Mouse (Mus musculus) midbrain, embryonic 14.5 days (tissue): ENCODE results near the gene Hrct1. TPM values are rescaled to one million over a fixed set of nuclear protein-coding genes. Genes with fewer than 3 reads are reported as not detected.
A peak's percentile ranks its signal among the peaks of the same experiment; 100 is the strongest.

ENCODE experiments used
- ATAC-seq: fragments of 200-750 bp; cut with Nextera tagmentation; 2 replicates; pipeline ENCODE4 v1.8.0; 2017; ENCODE audit warnings: moderate number of reproducible peaks, moderate library complexity; ENCODE audit not compliant: low FRiP score, low TSS enrichment
- DNase-seq: peaks from one replicate; pipeline ENCODE4 v3.0.0-alpha.2; 2015
- H3K27ac ChIP-seq: fragments of 300-500 bp; sonication (generic); replicated peaks from 2 replicates; pipeline ENCODE4 v1.5.1; 2014; ENCODE audit warnings: mild to moderate bottlenecking, low read depth, low read length, moderate library complexity
- H3K27me3 ChIP-seq: fragments of 300-500 bp; sonication (generic); 2 replicates; pipeline ENCODE4 v1.6.1; 2014; ENCODE audit warnings: low read length, control low read depth, mixed read lengths; ENCODE audit not compliant: control insufficient read depth, insufficient read depth
- H3K36me3 ChIP-seq: fragments of 300-500 bp; sonication (generic); 2 replicates; pipeline ENCODE4 v1.6.1; 2014; ENCODE audit warnings: low read length, control low read depth; ENCODE audit not compliant: control insufficient read depth, insufficient read depth
- H3K4me1 ChIP-seq: fragments of 300-500 bp; sonication (generic); 2 replicates; pipeline ENCODE4 v1.6.1; 2014; ENCODE audit warnings: mild to moderate bottlenecking, antibody characterized with exemption, low read length, control low read depth; ENCODE audit not compliant: control insufficient read depth, insufficient read depth
- H3K4me2 ChIP-seq: fragments of 300-500 bp; sonication (generic); 2 replicates; pipeline ENCODE4 v1.6.1; 2014; ENCODE audit warnings: mild to moderate bottlenecking, low read length, moderate library complexity
- H3K4me3 ChIP-seq: fragments of 300-500 bp; sonication (generic); replicated peaks from 2 replicates; pipeline ENCODE4 v1.5.1; 2014; ENCODE audit warnings: low read depth, low read length
- H3K9ac ChIP-seq: fragments of 300-500 bp; sonication (generic); replicated peaks from 2 replicates; pipeline ENCODE4 v1.6.1; 2014; ENCODE audit warnings: mild to moderate bottlenecking, low read length, moderate library complexity
- H3K9me3 ChIP-seq: fragments of 300-500 bp; sonication (generic); 2 replicates; pipeline ENCODE4 v1.6.1; 2016; ENCODE audit warnings: low read length, control low read depth, mixed read lengths; ENCODE audit not compliant: control insufficient read depth
- WGBS: fragments of 180-500 bp; shearing (Covaris S2); extraction: QIAGEN DNeasy Blood & Tissue Kit; methylation state at CpG from one replicate; pipeline ENCODE4 v1.1.7; 2014; 5-methylcytosine and 5-hydroxymethylcytosine counted together
- polyA plus RNA-seq: library from polyadenylated mRNA; unstranded; fragments of >200 nt; fragmentation: Nextera tagmentation; extraction: Ambion mirVana; gene quantifications from 2 replicates; pipeline ENCODE4 v1.2.1, GENCODE M21; 2014

Gene Hrct1
- polyA plus RNA-seq, 1 experiment from 2014 or later = 0.20 TPM

GRCm38 (mm10) chr4:43733186-43733585, 6.2 kb downstream of the Hrct1 start:
- Histone ChIP-seq H3K4me1 (no peaks in the 10 kb centered on the region), H3K36me3 (no peaks in the 10 kb centered on the region), H3K4me3 (no peak overlapping the region), H3K9me3 (no peaks in the 10 kb centered on the region), H3K27ac (no peak overlapping the region), H3K9ac (no peak overlapping the region), H3K27me3 (no peaks in the 10 kb centered on the region), H3K4me2 (no peak overlapping the region)
- DNase-seq (no peak), ATAC-seq (no peak)
- WGBS = 86% methylated on average over 5 of the region's 5 CpGs

- WGBS = 72% methylated on average over 6 of the region's 6 CpGs
- H3K4me2 ChIP-seq = no peak overlapping the region
- no peaks in the 10 kb centered on the region for H3K4me1 ChIP-seq
- H3K4me3 ChIP-seq = no peak overlapping the region
- no peaks in the 10 kb centered on the region for H3K27me3 ChIP-seq
- H3K9me3 ChIP-seq = no peaks in the 10 kb centered on the region
- H3K27ac ChIP-seq = no peak overlapping the region
- no peaks in the 10 kb centered on the region for H3K36me3 ChIP-seq
- H3K9ac ChIP-seq = no peak overlapping the region
- no peak for DNase-seq
- ATAC-seq = no peak
Observed at GRCm38 (mm10) chr4:43737144-43737543, 10.2 kb downstream of the Hrct1 start.

- DNase-seq = no peak
- Histone ChIP-seq H3K4me3 (no peak overlapping the region), H3K27me3 (no peaks in the 10 kb centered on the region), H3K9me3 (no peaks in the 10 kb centered on the region), H3K27ac (no peak overlapping the region), H3K36me3 (no peaks in the 10 kb centered on the region), H3K9ac (no peak overlapping the region), H3K4me2 (no peak overlapping the region), H3K4me1 (no peaks in the 10 kb centered on the region)
- 74% methylated on average over 8 of the region's 8 CpGs for WGBS
- ATAC-seq = no peak
Observed at GRCm38 (mm10) chr4:43738989-43739674, 12.1 kb downstream of the Hrct1 start.

GRCm38 (mm10) chr4:43741526-43741925, 14.5 kb downstream of the Hrct1 start:
- Histone ChIP-seq H3K27me3 (no peaks in the 10 kb centered on the region), H3K4me1 (no peaks in the 10 kb centered on the region), H3K9me3 (no peaks in the 10 kb centered on the region), H3K9ac (no peak overlapping the region), H3K4me3 (no peak overlapping the region), H3K4me2 (no peak overlapping the region), H3K36me3 (no peaks in the 10 kb centered on the region), H3K27ac (no peak overlapping the region)
- ATAC-seq = no peak
- 76% methylated on average over 5 of the region's 5 CpGs for WGBS
- DNase-seq = no peak

- DNase-seq = no peak
- Histone ChIP-seq H3K27me3 (no peaks in the 10 kb centered on the region), H3K27ac (no peak overlapping the region), H3K4me1 (no peaks in the 10 kb centered on the region), H3K4me2 (no peak overlapping the region), H3K9me3 (no peaks in the 10 kb centered on the region), H3K36me3 (no peaks in the 10 kb centered on the region), H3K9ac (no peak overlapping the region), H3K4me3 (no peak overlapping the region)
- ATAC-seq = no peak
- 37% methylated on average over 4 of the region's 4 CpGs for WGBS
Observed at GRCm38 (mm10) chr4:43742637-43743036, 15.6 kb downstream of the Hrct1 start.

- no peak for ATAC-seq
Observed at GRCm38 (mm10) chr4:43743099-43743498, 16.1 kb downstream of the Hrct1 start.

GRCm38 (mm10) chr4:43745187-43745586, 18.2 kb downstream of the Hrct1 start:
- WGBS = 24% methylated on average over 6 of the region's 6 CpGs
- no peaks in the 10 kb centered on the region for H3K4me1 ChIP-seq
- no peaks in the 10 kb centered on the region for H3K36me3 ChIP-seq
- no peaks in the 10 kb centered on the region for H3K9me3 ChIP-seq
- no peak overlapping the region for H3K4me3 ChIP-seq
- H3K9ac ChIP-seq = no peak overlapping the region
- no peaks in the 10 kb centered on the region for H3K27me3 ChIP-seq
- no peak overlapping the region for H3K27ac ChIP-seq
- peak; percentile 84 for DNase-seq
- no peak for ATAC-seq
- no peak overlapping the region for H3K4me2 ChIP-seq

More at GRCm38 (mm10) chr4:43743099-43743498, 16.1 kb downstream of the Hrct1 start:
- H3K9me3 ChIP-seq = no peaks in the 10 kb centered on the region
- no peaks in the 10 kb centered on the region for H3K36me3 ChIP-seq
- H3K27ac ChIP-seq = no peak overlapping the region
- DNase-seq = no peak
- H3K27me3 ChIP-seq = no peaks in the 10 kb centered on the region
- no peak overlapping the region for H3K4me3 ChIP-seq
- H3K4me2 ChIP-seq = no peak overlapping the region
- WGBS = 77% methylated on average over 1 of the region's 1 CpGs
- no peak overlapping the region for H3K9ac ChIP-seq
- H3K4me1 ChIP-seq = no peaks in the 10 kb centered on the region

- no peak for ATAC-seq
- Histone ChIP-seq H3K27me3 (no peaks in the 10 kb centered on the region), H3K27ac (no peak overlapping the region), H3K4me3 (no peak overlapping the region), H3K4me1 (no peaks in the 10 kb centered on the region), H3K9ac (no peak overlapping the region), H3K9me3 (no peaks in the 10 kb centered on the region), H3K4me2 (no peak overlapping the region), H3K36me3 (no peaks in the 10 kb centered on the region)
- no peak for DNase-seq
- 86% methylated on average over 6 of the region's 6 CpGs for WGBS
Observed at GRCm38 (mm10) chr4:43757213-43757612, 30.2 kb downstream of the Hrct1 start.
